Mouse (Mus musculus) embryo, embryonic 10.5 days (tissue): ENCODE data around the gene Lpar2.

Source experiments
- DNase-seq: peaks from one replicate; pipeline ENCODE4 v3.0.0-alpha.2; 2015; ENCODE audit warnings: low spot score

Gene Lpar2

GRCm38 (mm10) chr8:69870003-69870765 lies 48.0 kb downstream of the Lpar2 start:
- DNase-seq = no peak

GRCm38 (mm10) chr8:69870907-69871306 lies 48.7 kb downstream of the Lpar2 start:
- no peak for DNase-seq

- DNase-seq = peak; percentile 84
Observed at GRCm38 (mm10) chr8:69874155-69874554, 51.9 kb downstream of the Lpar2 start.

- DNase-seq = no peak
Observed at GRCm38 (mm10) chr8:69874654-69875053, 52.4 kb downstream of the Lpar2 start.

GRCm38 (mm10) chr8:69876097-69876496 lies 53.9 kb downstream of the Lpar2 start:
- no peak for DNase-seq

GRCm38 (mm10) chr8:69876967-69877366 lies 54.7 kb downstream of the Lpar2 start:
- DNase-seq = no peak

- DNase-seq = no peak
Observed at GRCm38 (mm10) chr8:69877396-69877795, 55.2 kb downstream of the Lpar2 start.

GRCm38 (mm10) chr8:69877992-69878391 lies 55.8 kb downstream of the Lpar2 start:
- no peak for DNase-seq

GRCm38 (mm10) chr8:69879678-69880077 lies 57.4 kb downstream of the Lpar2 start:
- no peak for DNase-seq
